Mouse (Mus musculus): ENCODE results near the gene Phf14. TPM values are rescaled to one million over a fixed set of nuclear protein-coding genes. Genes with fewer than 3 reads are reported as not detected.
A peak's percentile ranks its signal among the peaks of the same experiment; 100 is the strongest.
"Not testable (repeated sequence)": the region's sequence is repeated elsewhere in the genome, so short reads cannot be mapped to it uniquely, and the experiment has no call there.

Gene Phf14
- polyA plus RNA-seq, 1 experiment from 2014 or later: 95.6 TPM

DNA sequence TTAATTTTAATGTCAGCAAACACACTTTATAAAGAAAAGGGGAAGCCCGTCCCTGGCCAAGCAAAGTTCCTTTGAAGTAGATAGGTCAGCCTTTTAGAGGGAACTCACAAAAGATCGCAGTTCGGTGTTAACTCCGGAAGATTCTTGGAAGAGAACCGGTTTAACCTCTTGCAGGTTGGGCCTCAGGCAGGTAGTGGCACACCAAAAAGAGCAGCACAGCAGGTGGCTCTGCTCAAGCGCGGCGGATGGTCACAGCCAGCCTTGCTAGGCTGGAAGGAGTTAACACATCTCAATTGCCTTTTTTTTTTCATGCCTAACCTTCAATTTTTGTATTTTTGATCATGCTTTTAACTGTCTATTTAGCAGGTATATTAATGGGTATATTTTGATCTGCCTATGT is 200.2 kb downstream of the Phf14 start:
- Histone ChIP-seq H3K27me3 (no peaks in the 10 kb centered on the region), H3K27ac (no peak overlapping the region), H3K4me2 (replicated peaks) (no peak overlapping the region), H3K9ac (no peak overlapping the region), H3K4me1 (no peaks in the 10 kb centered on the region), H3K36me3 (no peaks in the 10 kb centered on the region), H3K4me3 (no peak overlapping the region), H3K9me3 (no peaks in the 10 kb centered on the region)
- no peak for ATAC-seq (ENCODE audit: low FRiP score, low read depth)
- WGBS: 15% methylated on average over 8 of the region's 8 CpGs

DNA sequence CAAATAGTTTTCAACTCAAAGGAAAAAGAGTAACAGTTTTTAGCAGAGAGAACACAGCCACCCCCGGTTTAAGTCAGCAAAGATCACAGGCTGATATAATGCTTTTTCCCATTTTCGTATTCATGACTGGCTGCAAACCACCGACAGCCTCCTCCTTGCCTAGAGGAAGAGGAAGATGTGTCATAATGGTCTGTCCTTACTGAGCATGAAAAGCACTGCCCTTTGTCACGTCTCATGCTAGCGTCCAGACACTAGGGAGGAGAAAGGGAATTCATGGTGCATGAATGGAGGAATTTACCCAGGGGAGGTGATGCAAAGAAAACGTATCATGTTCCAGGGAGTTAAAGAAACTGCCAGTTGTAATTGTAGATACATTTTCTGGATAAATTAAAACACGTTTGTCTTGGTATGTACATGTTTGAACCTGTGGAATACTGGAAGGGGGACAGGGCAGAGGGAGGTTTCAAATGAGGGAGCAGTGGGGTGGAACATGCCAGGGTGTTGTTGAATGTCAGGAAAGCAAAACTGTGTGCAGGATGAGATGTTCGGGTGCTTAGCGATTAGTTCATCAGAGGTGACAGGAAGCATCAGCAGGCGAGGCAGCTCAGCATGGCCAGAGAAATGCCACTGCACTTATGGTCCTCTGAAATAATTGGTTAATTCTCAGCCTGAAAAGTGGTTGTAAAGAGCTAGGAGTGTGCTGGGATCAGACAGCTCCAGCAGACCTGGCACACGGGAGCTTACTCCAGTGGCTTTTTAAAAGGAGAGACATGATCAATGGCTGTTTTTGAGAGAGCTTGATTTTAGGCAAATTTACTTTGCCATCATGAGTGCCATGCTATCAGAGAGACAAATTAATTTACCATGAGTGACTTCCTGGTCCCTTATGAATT is 209.6 kb downstream of the Phf14 start:
- no peaks in the 10 kb centered on the region; the same call in 1 of the 2 replicates for H3K4me1 ChIP-seq
- H3K27me3 ChIP-seq: no peaks in the 10 kb centered on the region
- no peak for ATAC-seq (ENCODE audit: low FRiP score, low read depth)
- no peak overlapping the region for H3K4me2 ChIP-seq (replicated peaks)
- H3K27ac ChIP-seq: no peak overlapping the region
- H3K9me3 ChIP-seq: no peaks in the 10 kb centered on the region
- no peak overlapping the region for H3K9ac ChIP-seq
- WGBS: 51% methylated on average over 11 of the region's 11 CpGs
- H3K36me3 ChIP-seq: no peaks in the 10 kb centered on the region
- no peak overlapping the region for H3K4me3 ChIP-seq

DNA sequence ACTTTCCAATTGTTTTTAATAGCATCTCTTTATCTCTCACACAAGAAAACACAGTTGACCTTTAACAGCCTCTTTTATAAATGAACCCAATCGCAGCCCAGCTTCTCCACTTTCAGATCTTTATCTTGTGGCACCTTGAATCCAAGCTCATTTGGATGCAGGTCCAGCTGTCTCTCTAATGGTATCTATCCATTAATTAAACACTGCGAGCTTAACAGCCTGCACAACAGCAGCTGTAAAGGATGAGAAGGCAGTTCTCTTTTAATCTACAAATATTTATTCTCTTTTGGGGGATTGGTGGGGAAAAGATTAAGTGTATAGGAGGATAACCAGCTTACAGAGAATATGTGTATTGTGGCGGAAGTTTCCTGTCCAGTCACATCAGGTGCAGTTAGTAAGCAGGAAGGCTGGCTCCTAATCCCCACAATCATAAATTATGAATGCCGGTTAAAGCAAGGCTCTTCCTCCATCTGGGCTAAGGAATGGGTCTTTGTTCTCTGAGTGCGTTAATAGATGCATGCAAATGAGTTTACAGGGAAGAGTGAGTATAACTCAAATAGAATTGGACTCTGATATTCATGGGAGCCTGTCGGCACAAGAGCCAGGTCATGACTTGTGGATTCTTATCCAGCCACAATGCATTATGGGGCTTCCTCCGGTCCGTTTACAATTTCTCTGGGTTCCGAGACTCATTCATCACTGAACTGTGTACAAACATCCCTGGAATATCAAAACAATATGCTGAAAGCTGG is 210.4 kb downstream of the Phf14 start:
- H3K9ac ChIP-seq: no peak overlapping the region
- 57% methylated on average over 9 of the region's 9 CpGs for WGBS
- no peak overlapping the region for H3K4me3 ChIP-seq
- ATAC-seq (ENCODE audit: low FRiP score, low read depth): no peak
- no peaks in the 10 kb centered on the region for H3K27me3 ChIP-seq
- H3K9me3 ChIP-seq: no peaks in the 10 kb centered on the region
- H3K36me3 ChIP-seq: no peaks in the 10 kb centered on the region
- H3K4me2 ChIP-seq (replicated peaks): no peak overlapping the region
- H3K27ac ChIP-seq: no peak overlapping the region
- H3K4me1 ChIP-seq: no peaks in the 10 kb centered on the region; the same call in 1 of the 2 replicates

DNA sequence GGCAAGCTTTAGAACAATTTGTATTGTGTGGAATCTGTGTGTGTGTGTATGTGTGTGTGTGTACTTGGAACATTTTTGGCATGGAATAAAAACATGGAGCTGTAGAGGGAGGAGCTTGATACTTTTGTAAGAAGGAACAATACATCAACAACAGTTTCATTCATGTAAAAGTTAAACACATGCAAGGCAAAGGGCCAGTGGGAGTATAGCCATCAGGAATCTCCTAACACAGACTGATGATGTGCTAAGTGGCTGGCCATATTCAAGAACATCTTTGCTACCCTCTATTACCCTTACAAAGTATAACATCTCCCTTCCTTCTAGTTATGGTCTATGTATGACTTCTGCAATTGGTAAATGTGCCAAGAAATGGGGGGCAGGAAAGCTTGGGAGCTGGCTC is 215.2 kb downstream of the Phf14 start:
- H3K4me1 ChIP-seq: peaks cover 3% of the 10 kb centered on the region; the same call in 1 of the 2 replicates
- no peaks in the 10 kb centered on the region for H3K9me3 ChIP-seq
- ATAC-seq (ENCODE audit: low FRiP score, low read depth): no peak
- H3K9ac ChIP-seq: no peak overlapping the region
- H3K27ac ChIP-seq: no peak overlapping the region
- H3K4me2 ChIP-seq (replicated peaks): no peak overlapping the region
- H3K27me3 ChIP-seq: no peaks in the 10 kb centered on the region
- no peak overlapping the region for H3K4me3 ChIP-seq
- no peaks in the 10 kb centered on the region for H3K36me3 ChIP-seq

DNA sequence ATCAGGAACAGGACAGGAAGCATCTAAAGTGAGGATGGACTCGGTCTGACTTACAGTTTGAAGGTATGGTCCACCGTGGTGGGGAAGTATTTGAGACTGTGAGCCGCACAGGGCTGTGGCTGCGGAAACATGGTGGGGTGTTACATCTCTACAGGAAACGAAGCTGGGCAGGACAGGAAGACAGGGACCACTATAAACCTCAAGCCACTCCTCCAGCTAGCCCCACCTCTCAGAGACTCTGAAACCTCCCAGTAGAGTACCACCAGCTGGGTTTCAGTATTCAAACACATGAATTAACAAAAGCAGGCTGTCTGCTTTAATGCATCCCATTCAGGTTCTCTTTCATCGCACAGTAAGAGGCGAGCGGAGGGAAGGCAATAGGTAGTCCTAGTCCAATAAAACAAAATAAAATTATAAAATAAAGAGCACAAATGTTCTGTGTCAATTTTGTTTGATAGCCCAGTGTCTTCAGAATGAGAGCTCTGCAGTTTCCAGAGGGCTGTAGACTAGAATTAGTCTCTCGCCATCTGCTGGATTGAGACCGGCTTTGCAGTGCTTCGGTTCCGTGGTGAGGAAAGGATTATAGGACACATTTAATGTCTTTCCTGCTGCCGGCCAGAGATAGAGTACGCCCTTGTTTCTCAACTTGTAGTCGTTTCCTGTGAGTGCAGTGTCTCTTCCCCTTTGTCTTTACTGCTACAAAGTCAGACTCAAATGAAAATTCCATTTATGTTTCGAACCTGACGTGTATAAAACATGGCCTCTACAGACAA is 217.6 kb downstream of the Phf14 start:
- no peak overlapping the region for H3K4me3 ChIP-seq
- peak overlapping the region; percentile 34; the same call in 1 of the 2 replicates for H3K4me2 ChIP-seq (replicated peaks)
- H3K27ac ChIP-seq: no peak overlapping the region
- no peak overlapping the region for H3K9ac ChIP-seq
- WGBS: 35% methylated on average over 17 of the region's 17 CpGs
- no peaks in the 10 kb centered on the region for H3K27me3 ChIP-seq
- peak; percentile 79 for ATAC-seq (ENCODE audit: low FRiP score, low read depth)
- H3K36me3 ChIP-seq: no peaks in the 10 kb centered on the region
- H3K4me1 ChIP-seq: peaks cover 3% of the 10 kb centered on the region; the same call in 1 of the 2 replicates
- H3K9me3 ChIP-seq: no peaks in the 10 kb centered on the region

DNA sequence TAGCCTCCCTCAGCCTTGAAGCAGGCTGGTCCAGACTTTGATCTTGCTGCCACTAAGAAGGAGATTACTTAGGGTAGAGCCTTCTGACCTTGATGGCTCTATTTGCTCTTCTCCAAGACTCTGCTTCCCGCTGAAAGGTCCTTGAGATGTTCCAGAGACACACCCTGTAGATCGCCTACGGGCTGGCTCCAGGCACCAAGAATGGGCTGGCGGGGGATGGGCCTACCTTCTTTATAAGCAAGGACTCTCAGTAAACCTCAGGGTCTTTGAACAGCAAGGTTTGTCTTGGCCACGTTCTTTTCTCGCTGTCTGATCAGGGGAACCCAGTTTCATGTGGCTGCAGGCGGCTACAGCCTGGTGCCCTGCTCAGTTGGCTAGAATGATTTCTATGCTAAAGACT is 219.0 kb downstream of the Phf14 start:
- H3K9me3 ChIP-seq; ATAC-seq (ENCODE audit: low FRiP score, low read depth); H3K4me2 ChIP-seq (replicated peaks); H3K9ac ChIP-seq; H3K36me3 ChIP-seq; H3K4me1 ChIP-seq; H3K27me3 ChIP-seq; H3K27ac ChIP-seq; H3K4me3 ChIP-seq: not testable (repeated sequence)
- 64% methylated on average over 7 of the region's 7 CpGs for WGBS

DNA sequence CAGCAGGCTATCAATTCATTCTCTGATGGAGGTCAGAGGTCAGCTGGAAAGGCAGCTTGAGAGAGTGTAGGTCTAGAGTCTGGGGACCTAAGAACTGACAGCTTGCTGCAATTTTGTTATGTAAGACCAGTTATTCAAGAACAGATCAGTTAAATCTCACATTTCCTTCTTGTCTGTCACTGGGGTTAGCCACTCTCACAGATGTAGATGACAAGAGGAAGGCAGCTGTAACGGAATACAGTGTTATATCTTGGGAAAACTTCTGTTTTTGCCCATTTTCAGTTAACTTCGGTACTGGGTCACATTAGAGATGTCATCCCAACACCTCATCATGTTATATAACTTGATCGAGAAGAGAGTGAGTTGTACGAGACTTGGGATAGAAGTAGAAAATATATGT is 219.7 kb downstream of the Phf14 start:
- no peak for ATAC-seq (ENCODE audit: low FRiP score, low read depth)
- no peak overlapping the region for H3K4me3 ChIP-seq
- H3K36me3 ChIP-seq: no peaks in the 10 kb centered on the region
- H3K4me1 ChIP-seq: peaks cover 3% of the 10 kb centered on the region; the same call in 1 of the 2 replicates
- no peak overlapping the region for H3K27ac ChIP-seq
- H3K4me2 ChIP-seq (replicated peaks): no peak overlapping the region
- H3K9me3 ChIP-seq: no peaks in the 10 kb centered on the region
- H3K27me3 ChIP-seq: no peaks in the 10 kb centered on the region
- WGBS: 82% methylated on average over 4 of the region's 4 CpGs
- H3K9ac ChIP-seq: no peak overlapping the region

Other genes starting within 250 kb of the Phf14 start
- 788 and 825 TPM in 2 replicates for gene Ndufa4, start 312 bp upstream of the Phf14 start, polyA plus RNA-seq (2015; fragmentation: Nextera tagmentation; extraction: Ambion mirVana)